Mouse (Mus musculus) MEL (cell line): ENCODE data around the gene Farp1.

ENCODE experiments used
- EP300 ChIP-seq, 2 experiments: IDR thresholded peaks; 2 replicates each; pipeline ENCODE4 v1.6.1; 2011; ENCODE audit warnings: improper control_type of control experiment in 2 of 2, low read length in 2 of 2, low read depth in 1 of 2, mild to moderate bottlenecking in 1 of 2
- SIN3A ChIP-seq: IDR thresholded peaks from 2 replicates; pipeline ENCODE4 v1.6.1; 2012; ENCODE audit warnings: low read length, improper control_type of control experiment, inconsistent platforms

GRCm38 (mm10) chr14:121175385-121175784 lies 140.4 kb downstream of the Farp1 start:
- TF ChIP-seq SIN3A: no peak
- no peak for TF ChIP-seq EP300 (IDR thresholded peaks at IDR 0.05; ENCODE audit: low read depth in 1 of 2, low read length in 2 of 2)
